Mouse (Mus musculus) lung, postnatal 0 days (tissue): ENCODE results near the gene Ankrd23. TPM values are rescaled to one million over a fixed set of nuclear protein-coding genes. Genes with fewer than 3 reads are reported as not detected.

Experiments
- ATAC-seq: fragments of 200-750 bp; cut with Nextera tagmentation; 2 replicates; pipeline ENCODE4 v1.8.0; 2017; ENCODE audit warnings: moderate library complexity
- DNase-seq: peaks from one replicate; pipeline ENCODE4 v3.0.0-alpha.2; 2016; ENCODE audit warnings: low spot score
- H3K27ac ChIP-seq: fragments of 300-500 bp; sonication (generic); 2 replicates; pipeline ENCODE4 v1.5.1; 2014; ENCODE audit warnings: antibody characterized with exemption, mild to moderate bottlenecking, low read length, mixed read lengths
- H3K27me3 ChIP-seq: fragments of 300-500 bp; sonication (generic); replicated peaks from 2 replicates; pipeline ENCODE4 v1.6.1; 2014; ENCODE audit warnings: low read length, mixed read lengths; ENCODE audit not compliant: insufficient read depth
- H3K36me3 ChIP-seq: fragments of 300-500 bp; sonication (generic); 2 replicates; pipeline ENCODE4 v1.6.1; 2014; ENCODE audit warnings: low read length, mixed read lengths; ENCODE audit not compliant: insufficient read depth
- H3K4me1 ChIP-seq: fragments of 300-500 bp; sonication (generic); 2 replicates; pipeline ENCODE4 v1.6.1; 2014; ENCODE audit warnings: antibody characterized with exemption, low read depth, low read length, mixed read lengths; ENCODE audit not compliant: insufficient read depth
- H3K4me2 ChIP-seq: fragments of 300-500 bp; sonication (generic); replicated peaks from 2 replicates; pipeline ENCODE4 v1.6.1; 2014; ENCODE audit warnings: low read depth, mild to moderate bottlenecking, low read length, moderate library complexity, mixed read lengths
- H3K4me3 ChIP-seq: fragments of 300-500 bp; sonication (generic); 2 replicates; pipeline ENCODE4 v1.5.1; 2014; ENCODE audit warnings: low read depth, low read length
- H3K9ac ChIP-seq: fragments of 300-500 bp; sonication (generic); replicated peaks from 2 replicates; pipeline ENCODE4 v1.6.1; 2014; ENCODE audit warnings: low read depth, mild to moderate bottlenecking
- H3K9me3 ChIP-seq: fragments of 300-500 bp; sonication (generic); 2 replicates; pipeline ENCODE4 v1.6.1; 2016; ENCODE audit warnings: low read length, mixed read lengths
- CTCF ChIP-seq: IDR thresholded peaks from 2 replicates; pipeline ENCODE4 v1.5.1; 2016; ENCODE audit warnings: antibody characterized with exemption, mild to moderate bottlenecking
- EP300 ChIP-seq: IDR thresholded peaks from 2 replicates; pipeline ENCODE4 v1.6.1; 2016; ENCODE audit warnings: antibody characterized with exemption, mild to moderate bottlenecking, control low read depth
- WGBS: fragments of 180-500 bp; shearing (Covaris S2); extraction: QIAGEN DNeasy Blood & Tissue Kit; methylation state at CpG from one replicate; pipeline ENCODE4 v1.1.7; 2014; 5-methylcytosine and 5-hydroxymethylcytosine counted together
- polyA plus RNA-seq: library from polyadenylated mRNA; unstranded; fragments of >200 nt; fragmentation: Nextera tagmentation; extraction: Ambion mirVana; gene quantifications from 2 replicates; pipeline ENCODE4 v1.2.1, GENCODE M21; 2015

Gene Ankrd23
- polyA plus RNA-seq, 1 experiment from 2014 or later = 6.2 TPM

- WGBS = 13% methylated on average over 4 of the region's 4 CpGs
Measured at GRCm38 (mm10) chr1:36559256-36559655, 22.6 kb upstream of the Ankrd23 start.

DNA sequence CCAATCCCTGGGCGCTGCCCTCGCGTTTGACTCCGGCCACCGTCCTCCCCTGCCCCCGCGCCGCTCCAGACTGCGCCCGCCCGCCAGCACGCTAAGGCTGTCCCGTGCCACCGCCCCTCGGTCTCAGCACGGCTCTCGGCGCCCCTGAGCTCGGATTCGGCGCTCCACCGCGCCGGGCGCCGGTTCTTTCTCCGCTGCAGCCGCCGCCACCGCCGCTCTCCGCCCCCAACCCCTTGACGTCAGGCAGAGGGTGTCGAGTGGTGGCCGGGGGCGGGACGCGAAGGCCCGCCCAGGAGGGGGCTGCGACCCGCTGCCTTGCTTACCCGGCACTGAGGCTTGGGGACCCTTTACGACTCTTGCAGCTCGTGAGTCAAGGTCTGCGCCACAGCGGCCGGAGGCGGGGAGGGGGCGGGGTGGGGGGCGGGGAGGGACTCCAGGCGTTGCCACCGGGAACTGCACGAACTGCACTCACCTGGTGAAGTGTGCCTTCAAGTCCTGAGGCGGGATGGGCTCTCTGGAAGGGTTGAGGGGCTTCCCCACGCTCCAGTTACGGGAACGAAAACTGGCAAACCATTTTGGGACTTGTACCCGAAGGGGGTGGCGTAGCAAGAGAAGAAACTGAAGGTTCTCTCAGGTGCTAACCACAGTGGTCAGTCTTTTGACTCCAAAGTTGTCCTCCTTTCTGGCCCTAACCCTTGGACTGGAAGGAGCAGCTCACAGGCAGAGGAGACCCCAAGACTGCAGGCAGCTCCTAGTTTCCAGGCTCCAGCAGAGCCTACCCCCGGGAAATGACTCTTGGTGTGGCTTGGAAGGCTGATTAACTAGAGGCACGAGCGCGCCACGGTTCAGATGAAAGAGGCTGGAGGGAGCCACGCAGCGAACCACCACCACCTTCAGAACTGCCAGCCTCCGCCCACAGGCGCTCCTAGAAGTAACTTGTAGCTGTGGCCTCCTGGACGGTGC, 21.6 kb upstream of the Ankrd23 start, which contains the start of gene Sema4c:
Gene Sema4c, minus strand, starts transcription at position 319 of the 963 bp plus-strand sequence.
- H3K36me3 ChIP-seq = peaks cover 3% of the 10 kb centered on the region
- TF ChIP-seq EP300 = no peak
- H3K4me2 ChIP-seq = peak within 1 kb of the TSS; percentile 84
- DNase-seq = peak; percentile 81
- H3K4me3 ChIP-seq = peak within 1 kb of the TSS; percentile 85
- no peaks in the 10 kb centered on the region for H3K9me3 ChIP-seq
- peak within 1 kb of the TSS; percentile 99 for H3K27ac ChIP-seq
- 1% methylated on average over 61 of the region's 69 CpGs for WGBS
- peak within 1 kb of the TSS; percentile 91 for H3K9ac ChIP-seq
- H3K27me3 ChIP-seq = no peaks in the 10 kb centered on the region
- peaks cover 26% of the 10 kb centered on the region for H3K4me1 ChIP-seq
- peak; percentile 35 for ATAC-seq

More at GRCm38 (mm10) chr1:36559256-36559655, 22.6 kb upstream of the Ankrd23 start:
- Histone ChIP-seq H3K4me2 (peak overlapping the region; percentile 84), H3K9ac (no peak overlapping the region), H3K9me3 (no peaks in the 10 kb centered on the region), H3K27ac (peak overlapping the region; percentile 99), H3K4me3 (no peak overlapping the region; the same call in 1 of the 2 replicates), H3K27me3 (no peaks in the 10 kb centered on the region), H3K36me3 (no peaks in the 10 kb centered on the region), H3K4me1 (peaks cover 24% of the 10 kb centered on the region)
- TF ChIP-seq EP300 = no peak
- peak; percentile 24; the same call in 1 of the 2 replicates for TF ChIP-seq CTCF
- DNase-seq (peak; percentile 57), ATAC-seq (no peak)

DNA sequence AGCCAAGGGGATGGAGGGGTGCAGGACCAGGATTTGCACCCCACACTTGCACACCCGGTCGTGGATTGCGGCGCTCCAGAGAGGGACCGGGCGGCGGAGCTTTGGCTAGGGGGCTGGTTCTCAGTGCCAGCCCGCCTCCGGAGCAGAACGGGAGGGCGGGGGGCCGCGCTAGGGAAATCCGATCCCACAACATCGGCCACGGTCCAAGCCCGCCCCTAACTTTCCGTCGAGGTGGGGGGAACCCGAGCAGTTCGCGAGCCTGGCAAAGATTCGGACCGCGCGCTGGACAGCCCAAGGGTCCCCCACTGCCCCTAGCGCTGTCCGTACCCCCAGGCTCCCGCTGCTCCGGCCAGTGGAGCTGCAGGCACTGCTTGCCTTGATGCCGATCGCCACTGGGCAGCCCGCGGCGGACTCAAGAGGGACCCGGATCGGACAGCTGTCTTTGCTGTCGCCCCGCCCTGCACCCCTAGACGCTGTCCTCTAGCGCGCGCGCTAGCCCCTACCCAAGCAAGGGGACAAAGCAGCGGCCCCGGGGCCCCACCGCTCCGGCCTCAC, 20.9 kb upstream of the Ankrd23 start:
- TF ChIP-seq CTCF (no peak), EP300 (no peak; the same call in 1 of the 2 replicates)
- Histone ChIP-seq H3K4me2 (peak overlapping the region; percentile 84), H3K9me3 (no peaks in the 10 kb centered on the region), H3K4me1 (peaks cover 26% of the 10 kb centered on the region), H3K27me3 (no peaks in the 10 kb centered on the region), H3K36me3 (peaks cover 10% of the 10 kb centered on the region), H3K4me3 (peak overlapping the region; percentile 85), H3K27ac (peak overlapping the region; percentile 99), H3K9ac (peak overlapping the region; percentile 91)
- ATAC-seq = peak; percentile 72
- 4% methylated on average over 48 of the region's 48 CpGs for WGBS
- peak; percentile 93 for DNase-seq

DNA sequence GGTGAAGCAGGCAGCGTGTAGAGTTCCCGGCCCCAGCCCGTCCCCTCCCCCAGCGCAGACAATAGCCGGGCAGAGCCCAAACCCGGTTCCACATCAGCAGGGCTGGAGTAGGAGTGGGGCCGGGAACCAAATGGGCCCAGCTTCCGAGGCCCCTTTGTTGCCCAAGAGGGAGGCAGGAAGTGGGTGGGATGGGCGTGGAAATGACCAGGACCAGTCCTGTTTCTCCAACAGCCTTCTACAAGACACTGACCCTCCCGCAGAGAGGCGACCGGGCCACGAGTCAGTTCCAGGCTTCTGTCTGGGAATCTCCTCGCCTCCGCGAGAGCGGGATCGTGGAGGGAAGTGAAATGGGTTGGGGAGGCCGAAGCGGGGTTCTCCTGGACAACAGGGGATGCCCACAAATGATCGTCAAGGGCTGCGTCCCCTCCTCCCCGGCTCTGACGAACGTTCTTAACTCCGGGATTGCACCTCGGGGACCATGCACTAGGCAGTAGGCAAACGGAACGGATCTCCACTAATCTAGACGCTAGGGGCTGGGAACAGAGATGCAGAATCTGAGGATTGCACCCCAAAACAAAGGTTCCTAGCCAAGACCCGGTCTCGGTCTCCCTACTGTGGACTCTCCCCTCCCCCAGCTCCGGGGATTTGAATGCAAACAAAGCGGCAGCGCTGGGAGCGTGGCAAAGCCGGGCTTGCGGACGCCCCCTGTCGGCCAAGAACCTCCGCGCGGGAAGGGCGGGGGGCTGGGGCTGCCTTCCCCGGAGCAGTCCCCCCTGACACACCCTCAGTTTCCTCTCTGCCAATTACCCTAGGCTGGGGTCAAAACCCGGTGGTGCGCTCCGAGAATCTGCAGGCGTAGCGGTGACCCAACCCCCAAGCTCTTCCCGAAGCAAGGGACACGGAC, 20.1 kb upstream of the Ankrd23 start:
- TF ChIP-seq EP300 = no peak; the same call in none of the 2 replicates
- peak; percentile 86 for TF ChIP-seq CTCF
- under 1% methylated on average over 50 of the region's 52 CpGs for WGBS
- no peaks in the 10 kb centered on the region for H3K27me3 ChIP-seq
- H3K36me3 ChIP-seq = peaks cover 17% of the 10 kb centered on the region
- peak; percentile 82 for ATAC-seq
- H3K9ac ChIP-seq = peak overlapping the region; percentile 91
- H3K4me1 ChIP-seq = peaks cover 26% of the 10 kb centered on the region
- H3K4me3 ChIP-seq = peak overlapping the region; percentile 85
- DNase-seq = peak; percentile 97
- peak overlapping the region; percentile 99 for H3K27ac ChIP-seq
- peak overlapping the region; percentile 84 for H3K4me2 ChIP-seq
- no peaks in the 10 kb centered on the region for H3K9me3 ChIP-seq

DNA sequence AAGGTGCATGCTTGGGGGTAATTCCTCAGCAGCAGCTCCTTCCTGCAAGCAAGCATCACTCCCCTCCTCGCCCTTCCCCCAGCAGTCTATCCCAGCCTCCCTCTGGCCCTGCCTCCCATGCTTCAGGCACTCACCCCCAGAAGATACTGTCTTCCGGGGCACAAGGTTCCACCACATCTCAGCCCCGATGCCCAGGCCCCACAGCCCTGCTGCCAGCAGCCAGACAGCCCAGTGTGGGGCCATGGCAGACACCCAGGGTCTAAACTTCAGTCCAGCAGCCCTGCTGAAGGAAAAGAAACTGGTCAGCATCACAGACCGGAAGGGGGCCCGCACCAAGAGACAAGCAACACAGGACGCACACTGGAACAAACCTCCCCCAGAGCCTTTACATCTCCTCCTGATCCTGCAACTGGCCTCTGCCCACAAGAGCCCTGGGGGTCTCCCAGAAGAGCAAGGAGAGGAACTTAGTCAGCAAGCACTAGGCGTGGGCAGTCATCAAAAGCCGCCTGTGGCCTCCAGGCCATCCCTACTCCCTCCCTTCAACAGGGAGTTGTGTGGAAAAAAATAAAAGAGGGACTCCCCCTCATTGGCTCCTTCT, 19.2 kb upstream of the Ankrd23 start:
- TF ChIP-seq EP300 (no peak), CTCF (peak; percentile 8; the same call in 1 of the 2 replicates)
- H3K4me2 ChIP-seq = peak overlapping the region; percentile 84
- 0% methylated on average over 7 of the region's 8 CpGs for WGBS
- H3K9ac ChIP-seq = peak overlapping the region; percentile 91
- peaks cover 26% of the 10 kb centered on the region for H3K4me1 ChIP-seq
- H3K4me3 ChIP-seq = peak overlapping the region; percentile 85
- no peaks in the 10 kb centered on the region for H3K27me3 ChIP-seq
- peak overlapping the region; percentile 99 for H3K27ac ChIP-seq
- no peaks in the 10 kb centered on the region for H3K9me3 ChIP-seq
- H3K36me3 ChIP-seq = peaks cover 26% of the 10 kb centered on the region
- ATAC-seq (no peak), DNase-seq (no peak)
